Mouse (Mus musculus) intestine, embryonic 14.5 days (tissue): Measurements from ENCODE around the gene Kcng3. TPM values are rescaled to one million over a fixed set of nuclear protein-coding genes. Genes with fewer than 3 reads are reported as not detected.

Experiments
- ATAC-seq: fragments of 200-750 bp; cut with Nextera tagmentation; replicated peaks from 2 replicates; pipeline ENCODE4 v1.8.0; 2017; ENCODE audit warnings: low read depth, moderate number of reproducible peaks, moderate TSS enrichment, moderate library complexity; ENCODE audit not compliant: low FRiP score, low TSS enrichment
- DNase-seq: peaks from one replicate; pipeline ENCODE4 v3.0.0-alpha.2; 2018; ENCODE audit warnings: low spot score
- H3K27ac ChIP-seq: fragments of 300-500 bp; sonication (generic); 2 replicates; pipeline ENCODE4 v1.5.1; 2014; ENCODE audit warnings: low read depth, mild to moderate bottlenecking, control low read depth
- H3K27me3 ChIP-seq: fragments of 300-500 bp; sonication (generic); replicated peaks from 2 replicates; pipeline ENCODE4 v1.6.1; 2014; ENCODE audit warnings: low read length, control low read depth; ENCODE audit not compliant: control insufficient read depth, insufficient read depth
- H3K36me3 ChIP-seq: fragments of 300-500 bp; sonication (generic); 2 replicates; pipeline ENCODE4 v1.6.1; 2014; ENCODE audit warnings: low read length, control low read depth; ENCODE audit not compliant: control insufficient read depth, insufficient read depth
- H3K4me1 ChIP-seq: fragments of 300-500 bp; sonication (generic); replicated peaks from 2 replicates; pipeline ENCODE4 v1.6.1; 2014; ENCODE audit warnings: low read length, control low read depth, mixed read lengths; ENCODE audit not compliant: control insufficient read depth, insufficient read depth
- H3K4me2 ChIP-seq: fragments of 300-500 bp; sonication (generic); 2 replicates; pipeline ENCODE4 v1.6.1; 2014; ENCODE audit warnings: low read length
- H3K4me3 ChIP-seq: fragments of 300-500 bp; sonication (generic); 2 replicates; pipeline ENCODE4 v1.5.1; 2014; ENCODE audit warnings: low read depth, low read length, control low read depth, mixed read lengths
- H3K9ac ChIP-seq: fragments of 300-500 bp; sonication (generic); 2 replicates; pipeline ENCODE4 v1.6.1; 2014; ENCODE audit warnings: mild to moderate bottlenecking, low read length
- H3K9me3 ChIP-seq: fragments of 300-500 bp; sonication (generic); 2 replicates; pipeline ENCODE4 v1.6.1; 2016; ENCODE audit warnings: low read length, control low read depth; ENCODE audit not compliant: control insufficient read depth
- whole genome bisulfite sequencing: fragments of 180-500 bp; shearing (Covaris S2); extraction: QIAGEN DNeasy Blood & Tissue Kit; methylation state at CpG from one replicate; pipeline ENCODE4 v1.1.7; 2014; 5-methylcytosine and 5-hydroxymethylcytosine counted together
- polyA plus RNA-seq: library from polyadenylated mRNA; unstranded; fragments of >200 nt; fragmentation: Nextera tagmentation; extraction: Ambion mirVana; gene quantifications from 2 replicates; pipeline ENCODE4 v1.2.1, GENCODE M21; 2014

Gene Kcng3
- polyA plus RNA-seq, 1 experiment from 2014 or later = not detected

GRCm38 (mm10) chr17:83572366-83572765 is 59.3 kb downstream of the Kcng3 start:
- no peak for DNase-seq

GRCm38 (mm10) chr17:83567375-83567774 is 64.3 kb downstream of the Kcng3 start:
- H3K4me1 ChIP-seq = peaks cover 5% of the 10 kb centered on the region; the same call in 1 of the 2 replicates
- H3K36me3 ChIP-seq = no peaks in the 10 kb centered on the region
- H3K27ac ChIP-seq = no peak overlapping the region
- 48% methylated on average over 8 of the region's 8 CpGs for whole genome bisulfite sequencing
- no peak overlapping the region for H3K4me2 ChIP-seq
- H3K27me3 ChIP-seq = no peaks in the 10 kb centered on the region
- no peak overlapping the region for H3K4me3 ChIP-seq
- no peaks in the 10 kb centered on the region for H3K9me3 ChIP-seq
- H3K9ac ChIP-seq = no peak overlapping the region
- no peak for DNase-seq
- no peak for ATAC-seq

More at GRCm38 (mm10) chr17:83572366-83572765, 59.3 kb downstream of the Kcng3 start:
- Histone ChIP-seq H3K27ac (no peak overlapping the region), H3K27me3 (no peaks in the 10 kb centered on the region), H3K4me2 (no peak overlapping the region), H3K4me1 (peaks cover 6% of the 10 kb centered on the region), H3K4me3 (no peak overlapping the region), H3K9ac (no peak overlapping the region), H3K9me3 (no peaks in the 10 kb centered on the region), H3K36me3 (no peaks in the 10 kb centered on the region)
- ATAC-seq = no peak
- 34% methylated on average over 4 of the region's 4 CpGs for WGBS

GRCm38 (mm10) chr17:83565506-83565905 is 66.2 kb downstream of the Kcng3 start:
- WGBS = 46% methylated on average over 4 of the region's 4 CpGs
- 0 out of 2 replicates have a peak, but pooled peaks cover 3% of the 10 kb centered on the region for H3K4me1 ChIP-seq

GRCm38 (mm10) chr17:83564119-83564820 is 67.4 kb downstream of the Kcng3 start:
- Histone ChIP-seq H3K4me1 (0 out of 2 replicates have a peak, but pooled peaks cover 3% of the 10 kb centered on the region), H3K27ac (no peak overlapping the region), H3K9ac (no peak overlapping the region), H3K36me3 (no peaks in the 10 kb centered on the region), H3K4me3 (no peak overlapping the region), H3K27me3 (no peaks in the 10 kb centered on the region), H3K9me3 (no peaks in the 10 kb centered on the region), H3K4me2 (0 out of 2 replicates have a peak overlapping the region, but pooled peaks have one; percentile 3)
- DNase-seq = peak; percentile 46
- 52% methylated on average over 12 of the region's 12 CpGs for WGBS
- ATAC-seq = no peak

More at GRCm38 (mm10) chr17:83565506-83565905, 66.2 kb downstream of the Kcng3 start:
- H3K36me3 ChIP-seq = no peaks in the 10 kb centered on the region
- no peak overlapping the region for H3K27ac ChIP-seq
- no peak overlapping the region for H3K4me2 ChIP-seq
- H3K27me3 ChIP-seq = no peaks in the 10 kb centered on the region
- no peak overlapping the region for H3K4me3 ChIP-seq
- H3K9me3 ChIP-seq = no peaks in the 10 kb centered on the region
- DNase-seq (no peak), ATAC-seq (no peak)
- H3K9ac ChIP-seq = no peak overlapping the region

- ATAC-seq = no peak
- H3K4me1 ChIP-seq = 0 out of 2 replicates have a peak, but pooled peaks cover 3% of the 10 kb centered on the region
- 48% methylated on average over 10 of the region's 10 CpGs for WGBS
- DNase-seq = peak; percentile 79
- H3K4me3 ChIP-seq = no peak overlapping the region
- no peaks in the 10 kb centered on the region for H3K9me3 ChIP-seq
- no peak overlapping the region for H3K27ac ChIP-seq
- no peaks in the 10 kb centered on the region for H3K36me3 ChIP-seq
- no peaks in the 10 kb centered on the region for H3K27me3 ChIP-seq
- no peak overlapping the region for H3K9ac ChIP-seq
- 0 out of 2 replicates have a peak overlapping the region, but pooled peaks have one; percentile 3 for H3K4me2 ChIP-seq
These were observed 68.0 kb downstream of the Kcng3 start for GRCm38 (mm10) chr17:83563703-83564111.

- Histone ChIP-seq H3K27ac (no peak overlapping the region), H3K4me2 (no peak overlapping the region), H3K27me3 (no peaks in the 10 kb centered on the region), H3K36me3 (no peaks in the 10 kb centered on the region), H3K9me3 (no peaks in the 10 kb centered on the region), H3K9ac (no peak overlapping the region), H3K4me3 (no peak overlapping the region), H3K4me1 (0 out of 2 replicates have a peak, but pooled peaks cover 3% of the 10 kb centered on the region)
- WGBS = 92% methylated on average over 5 of the region's 5 CpGs
- DNase-seq (peak; percentile 27), ATAC-seq (no peak)
These were observed 69.3 kb downstream of the Kcng3 start for GRCm38 (mm10) chr17:83562153-83563010.

- no peak overlapping the region for H3K9ac ChIP-seq
- H3K27ac ChIP-seq = no peak overlapping the region
- 0 out of 2 replicates have a peak, but pooled peaks cover 3% of the 10 kb centered on the region for H3K4me1 ChIP-seq
- no peak overlapping the region for H3K4me2 ChIP-seq
- no peak for ATAC-seq
- DNase-seq = no peak
- no peaks in the 10 kb centered on the region for H3K27me3 ChIP-seq
- H3K4me3 ChIP-seq = no peak overlapping the region
- H3K9me3 ChIP-seq = no peaks in the 10 kb centered on the region
- H3K36me3 ChIP-seq = no peaks in the 10 kb centered on the region
- WGBS = 80% methylated on average over 8 of the region's 8 CpGs
These were observed 72.6 kb downstream of the Kcng3 start for GRCm38 (mm10) chr17:83559081-83559480.

GRCm38 (mm10) chr17:83555836-83556235 is 75.9 kb downstream of the Kcng3 start:
- Histone ChIP-seq H3K36me3 (no peaks in the 10 kb centered on the region), H3K9me3 (no peaks in the 10 kb centered on the region), H3K27ac (no peak overlapping the region), H3K4me3 (no peak overlapping the region), H3K27me3 (no peaks in the 10 kb centered on the region), H3K4me2 (no peak overlapping the region), H3K4me1 (no peaks in the 10 kb centered on the region), H3K9ac (no peak overlapping the region)
- 96% methylated on average over 11 of the region's 11 CpGs for WGBS
- ATAC-seq (no peak), DNase-seq (no peak)
